Mouse (Mus musculus) embryonic fibroblast, embryonic 13.5 days (primary cell): ENCODE results near the gene C1qtnf9. TPM values are rescaled to one million over a fixed set of nuclear protein-coding genes. Genes with fewer than 3 reads are reported as not detected.

Experiments used
- H3K27ac ChIP-seq: 2 replicates; pipeline ENCODE4 v1.5.1; 2012; ENCODE audit warnings: low read length, control low read depth, inconsistent platforms; ENCODE audit not compliant: insufficient read depth
- H3K4me1 ChIP-seq: 2 replicates; pipeline ENCODE4 v1.6.1; 2011; ENCODE audit warnings: low read length; ENCODE audit not compliant: control insufficient read depth, insufficient read depth
- H3K4me3 ChIP-seq: 2 replicates; pipeline ENCODE4 v1.5.1; 2011; ENCODE audit warnings: mild to moderate bottlenecking, control low read depth, low read length; ENCODE audit not compliant: insufficient read depth
- CTCF ChIP-seq: IDR thresholded peaks from 2 replicates; pipeline ENCODE4 v1.5.1; 2011; ENCODE audit warnings: mild to moderate bottlenecking, control low read depth, low read length, moderate library complexity, borderline replicate concordance; ENCODE audit not compliant: insufficient read depth
- POLR2A ChIP-seq: IDR thresholded peaks from 2 replicates; pipeline ENCODE4 v1.6.1; 2011; ENCODE audit warnings: low read depth, mild to moderate bottlenecking, control low read depth, low read length, moderate library complexity
- polyA plus RNA-seq: library from polyadenylated mRNA; stranded (reverse); fragments of >200 nt; gene quantifications from 2 replicates; pipeline ENCODE4 v1.2.4, GENCODE M21; 2011; ENCODE audit warnings: low read depth; ENCODE audit not compliant: missing spikeins, insufficient read length

Gene C1qtnf9
- polyA plus RNA-seq, 1 experiment: not detected

- no peak overlapping the region for H3K27ac ChIP-seq
- H3K4me1 ChIP-seq: peaks cover 28% of the 10 kb centered on the region
- no peak for TF ChIP-seq CTCF
- no peak for TF ChIP-seq POLR2A
- H3K4me3 ChIP-seq: no peak overlapping the region
Observed at GRCm38 (mm10) chr14:60737202-60737611, 30.7 kb upstream of the C1qtnf9 start.

GRCm38 (mm10) chr14:60738434-60738938 lies 29.4 kb upstream of the C1qtnf9 start:
- no peak overlapping the region for H3K4me3 ChIP-seq
- H3K27ac ChIP-seq: no peak overlapping the region
- peaks cover 25% of the 10 kb centered on the region for H3K4me1 ChIP-seq
- no peak for TF ChIP-seq POLR2A
- TF ChIP-seq CTCF: no peak

GRCm38 (mm10) chr14:60739155-60739554 lies 28.8 kb upstream of the C1qtnf9 start:
- no peak for TF ChIP-seq POLR2A
- no peak for TF ChIP-seq CTCF
- H3K27ac ChIP-seq: no peak overlapping the region
- H3K4me1 ChIP-seq: peaks cover 25% of the 10 kb centered on the region
- H3K4me3 ChIP-seq: no peak overlapping the region

- TF ChIP-seq CTCF (no peak), POLR2A (no peak)
- Histone ChIP-seq H3K27ac (no peak overlapping the region), H3K4me3 (no peak overlapping the region), H3K4me1 (peaks cover 25% of the 10 kb centered on the region)
Observed at GRCm38 (mm10) chr14:60739616-60740015, 28.3 kb upstream of the C1qtnf9 start.

GRCm38 (mm10) chr14:60740507-60740906 lies 27.4 kb upstream of the C1qtnf9 start:
- H3K4me1 ChIP-seq: peaks cover 25% of the 10 kb centered on the region
- no peak overlapping the region for H3K4me3 ChIP-seq
- TF ChIP-seq POLR2A: no peak
- TF ChIP-seq CTCF: no peak
- no peak overlapping the region for H3K27ac ChIP-seq

GRCm38 (mm10) chr14:60741033-60741432 lies 26.9 kb upstream of the C1qtnf9 start:
- TF ChIP-seq POLR2A (no peak), CTCF (no peak)
- Histone ChIP-seq H3K27ac (no peak overlapping the region), H3K4me3 (no peak overlapping the region), H3K4me1 (peaks cover 24% of the 10 kb centered on the region)

GRCm38 (mm10) chr14:60741490-60741981 lies 26.4 kb upstream of the C1qtnf9 start:
- Histone ChIP-seq H3K27ac (no peak overlapping the region), H3K4me1 (peaks cover 19% of the 10 kb centered on the region), H3K4me3 (no peak overlapping the region)
- TF ChIP-seq POLR2A (no peak), CTCF (no peak)

- Histone ChIP-seq H3K4me1 (peaks cover 12% of the 10 kb centered on the region), H3K4me3 (no peak overlapping the region), H3K27ac (no peak overlapping the region)
- TF ChIP-seq CTCF (no peak), POLR2A (no peak)
Observed at GRCm38 (mm10) chr14:60743681-60744080, 24.3 kb upstream of the C1qtnf9 start.

- no peak overlapping the region for H3K4me3 ChIP-seq
- peaks cover 12% of the 10 kb centered on the region for H3K4me1 ChIP-seq
- no peak overlapping the region for H3K27ac ChIP-seq
- TF ChIP-seq POLR2A (no peak), CTCF (no peak)
Observed at GRCm38 (mm10) chr14:60745201-60745600, 22.7 kb upstream of the C1qtnf9 start.

- no peak overlapping the region for H3K27ac ChIP-seq
- H3K4me1 ChIP-seq: peaks cover 7% of the 10 kb centered on the region
- TF ChIP-seq CTCF: no peak
- no peak for TF ChIP-seq POLR2A
- H3K4me3 ChIP-seq: no peak overlapping the region
Observed at GRCm38 (mm10) chr14:60746141-60746540, 21.8 kb upstream of the C1qtnf9 start.

- H3K4me3 ChIP-seq: no peak overlapping the region
- H3K4me1 ChIP-seq: no peaks in the 10 kb centered on the region
- H3K27ac ChIP-seq: no peak overlapping the region
- TF ChIP-seq POLR2A (no peak), CTCF (no peak)
Observed at GRCm38 (mm10) chr14:60747154-60747870, 20.6 kb upstream of the C1qtnf9 start.
